Mouse (Mus musculus): ENCODE data around the gene Cnn2. TPM values are rescaled to one million over a fixed set of nuclear protein-coding genes. Genes with fewer than 3 reads are reported as not detected.
"Not testable (repeated sequence)": the region's sequence is repeated elsewhere in the genome, so short reads cannot be mapped to it uniquely, and the experiment has no call there.

Cnn2 gene
- polyA plus RNA-seq, 2 experiments = 15.8 to 33.8 TPM

DNA sequence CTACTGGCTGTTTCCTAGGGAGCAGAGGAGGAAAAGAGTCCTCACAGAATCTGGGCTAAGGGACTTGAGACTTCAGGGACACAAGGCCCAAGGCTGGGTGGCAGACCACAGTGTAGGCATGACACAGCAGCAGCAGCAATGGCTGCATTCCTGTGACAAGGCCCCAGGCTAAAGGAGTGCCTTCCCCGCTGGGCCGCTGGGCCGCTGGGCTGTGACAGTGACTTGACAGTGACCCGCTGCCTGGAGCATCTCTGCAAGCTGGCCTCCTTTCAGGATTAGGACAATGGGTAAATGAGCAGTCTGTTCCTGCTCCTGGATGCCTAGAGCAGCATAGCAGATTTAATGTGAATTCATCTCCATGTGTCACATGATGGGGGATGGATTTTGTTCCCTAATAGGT is 55.7 kb downstream of the Cnn2 start:
- Histone ChIP-seq H3K27me3 (ENCODE audit: control insufficient read depth, insufficient read depth, low read length) (no peaks in the 10 kb centered on the region), H3K4me3 (ENCODE audit: insufficient read depth in 1 of 2, low read depth in 2 of 2, low read length in 2 of 2) (no peak overlapping the region), H3K4me1 (replicated peaks; ENCODE audit: control insufficient read depth in 2 of 2, insufficient read depth in 2 of 2, low read length in 1 of 2) (peaks cover 8 to 19% of the 10 kb centered on the region in 2 experiments), H3K4me2 (ENCODE audit: low read depth) (no peak overlapping the region), H3K9me3 (ENCODE audit: control insufficient read depth, low read length) (no peaks in the 10 kb centered on the region), H3K36me3 (replicated peaks; ENCODE audit: control insufficient read depth, insufficient read depth, low read depth) (no peaks in the 10 kb centered on the region), H3K9ac (replicated peaks) (no peak overlapping the region), H3K27ac (no peak overlapping the region)
- ATAC-seq (ENCODE audit: insufficient read depth) (no peak), DNase-seq (ENCODE audit: low read depth in 3 of 3, low spot score in 3 of 3) (no peak)
- WGBS (ENCODE audit: insufficient replicate concordance) = 84% methylated on average over 4 of the region's 4 CpGs
- TF ChIP-seq EP300 (IDR thresholded peaks at IDR 0.05; ENCODE audit: low read depth) (no peak), CTCF (IDR thresholded peaks at IDR 0.05; ENCODE audit: low read depth) (no peak)

DNA sequence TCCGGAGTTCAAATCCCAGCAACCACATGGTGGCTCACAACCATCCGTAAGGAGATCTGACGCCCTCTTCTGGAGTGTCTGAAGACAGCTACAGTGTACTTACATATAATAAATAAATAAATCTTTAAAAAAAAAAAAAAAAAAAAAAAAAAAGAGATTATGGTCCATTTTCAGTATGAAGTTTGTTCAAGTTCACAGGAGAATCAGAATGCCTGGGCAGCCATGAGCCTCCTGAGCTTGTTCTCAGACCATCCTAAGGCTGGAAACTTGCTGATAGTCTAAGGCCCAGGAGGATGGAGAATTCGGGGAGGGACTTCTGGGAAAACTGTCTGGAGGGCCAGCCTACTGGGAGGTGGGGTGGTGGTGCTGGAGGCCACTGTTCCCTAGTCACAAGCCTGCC is 57.0 kb downstream of the Cnn2 start:
- H3K27me3 ChIP-seq (ENCODE audit: control insufficient read depth, insufficient read depth, low read length); H3K9ac ChIP-seq (replicated peaks); H3K4me2 ChIP-seq (ENCODE audit: low read depth); DNase-seq (ENCODE audit: low read depth in 3 of 3, low spot score in 3 of 3); H3K27ac ChIP-seq; H3K4me3 ChIP-seq (ENCODE audit: insufficient read depth in 1 of 2, low read depth in 2 of 2, low read length in 2 of 2); H3K36me3 ChIP-seq (replicated peaks; ENCODE audit: control insufficient read depth, insufficient read depth, low read depth); ATAC-seq (ENCODE audit: insufficient read depth); H3K9me3 ChIP-seq (ENCODE audit: control insufficient read depth, low read length): not testable (repeated sequence)
- H3K4me1 ChIP-seq (replicated peaks; ENCODE audit: control insufficient read depth in 2 of 2, insufficient read depth in 2 of 2, low read length in 1 of 2) = peaks cover 5 to 18% of the 10 kb centered on the region in 2 experiments
- WGBS (ENCODE audit: insufficient replicate concordance) = 71% methylated on average over 2 of the region's 4 CpGs

Other genes with a start within 250 kb of the Cnn2 start
Only the 30 nearest of the 33 such genes appear.
- gene Rnf126, start 221.6 kb upstream of the Cnn2 start, polyA plus RNA-seq (2012; rRNA removed) = 46.4 and 51.3 TPM in 2 replicates
- gene Rnf126, start 221.6 kb upstream of the Cnn2 start, polyA plus RNA-seq (2014; fragmentation: Nextera tagmentation; extraction: Ambion mirVana) = 27.7 and 33.7 TPM in 2 replicates
- gene Fstl3, start 211.3 kb upstream of the Cnn2 start, polyA plus RNA-seq (2012; rRNA removed) = 0.54 and 0.56 TPM in 2 replicates
- 0.18 and 0.23 TPM in 2 replicates for gene Fstl3, start 211.3 kb upstream of the Cnn2 start, polyA plus RNA-seq (2014; fragmentation: Nextera tagmentation; extraction: Ambion mirVana)
- gene Prss57, start 197.6 kb upstream of the Cnn2 start, polyA plus RNA-seq (2012; rRNA removed) = 1.6 TPM in 2 replicates
- gene Prss57, start 197.6 kb upstream of the Cnn2 start, polyA plus RNA-seq (2014; fragmentation: Nextera tagmentation; extraction: Ambion mirVana) = 3.2 and 4.9 TPM in 2 replicates
- gene Palm, start 195.0 kb upstream of the Cnn2 start, polyA plus RNA-seq (2012; rRNA removed) = 3.4 and 3.5 TPM in 2 replicates
- 4.0 and 4.1 TPM in 2 replicates for gene Palm, start 195.0 kb upstream of the Cnn2 start, polyA plus RNA-seq (2014; fragmentation: Nextera tagmentation; extraction: Ambion mirVana)
- 0.13 and 0.18 TPM in 2 replicates for gene Misp, start 167.6 kb upstream of the Cnn2 start, polyA plus RNA-seq (2012; rRNA removed)
- 0.41 TPM in 1 of 2 replicates, not detected in the other for gene Misp, start 167.6 kb upstream of the Cnn2 start, polyA plus RNA-seq (2014; fragmentation: Nextera tagmentation; extraction: Ambion mirVana)
- gene Ptbp1, start 134.2 kb upstream of the Cnn2 start, polyA plus RNA-seq (2012; rRNA removed) = 118 and 126 TPM in 2 replicates
- 84.5 and 99.8 TPM in 2 replicates for gene Ptbp1, start 134.2 kb upstream of the Cnn2 start, polyA plus RNA-seq (2014; fragmentation: Nextera tagmentation; extraction: Ambion mirVana)
- 133 and 152 TPM in 2 replicates for gene Prtn3, start 114.1 kb upstream of the Cnn2 start, polyA plus RNA-seq (2012; rRNA removed)
- 86.8 and 132 TPM in 2 replicates for gene Prtn3, start 114.1 kb upstream of the Cnn2 start, polyA plus RNA-seq (2014; fragmentation: Nextera tagmentation; extraction: Ambion mirVana)
- gene Plppr3, start 114.0 kb upstream of the Cnn2 start, polyA plus RNA-seq (2012; rRNA removed) = 6.7 and 7.0 TPM in 2 replicates
- 2.8 and 3.0 TPM in 2 replicates for gene Plppr3, start 114.0 kb upstream of the Cnn2 start, polyA plus RNA-seq (2014; fragmentation: Nextera tagmentation; extraction: Ambion mirVana)
- 52.2 and 61.9 TPM in 2 replicates for gene Elane, start 102.3 kb upstream of the Cnn2 start, polyA plus RNA-seq (2012; rRNA removed)
- 116 and 151 TPM in 2 replicates for gene Elane, start 102.3 kb upstream of the Cnn2 start, polyA plus RNA-seq (2014; fragmentation: Nextera tagmentation; extraction: Ambion mirVana)
- gene Cfd, start 97.7 kb upstream of the Cnn2 start, polyA plus RNA-seq (2012; rRNA removed) = 0.14 and 0.29 TPM in 2 replicates
- gene Cfd, start 97.7 kb upstream of the Cnn2 start, polyA plus RNA-seq (2014; fragmentation: Nextera tagmentation; extraction: Ambion mirVana) = not detected in 2 replicates
- gene Med16, start 79.7 kb upstream of the Cnn2 start, polyA plus RNA-seq (2012; rRNA removed) = 13.3 and 14.3 TPM in 2 replicates
- 10.0 and 12.0 TPM in 2 replicates for gene Med16, start 79.7 kb upstream of the Cnn2 start, polyA plus RNA-seq (2014; fragmentation: Nextera tagmentation; extraction: Ambion mirVana)
- gene Gm26602, start 77.7 kb upstream of the Cnn2 start, polyA plus RNA-seq (2012; rRNA removed) = not detected in 2 replicates
- not detected in 2 replicates for gene Gm26602, start 77.7 kb upstream of the Cnn2 start, polyA plus RNA-seq (2014; fragmentation: Nextera tagmentation; extraction: Ambion mirVana)
- 0.17 and 0.30 TPM in 2 replicates for gene Kiss1r, start 71.6 kb upstream of the Cnn2 start, polyA plus RNA-seq (2012; rRNA removed)
- 0.11 TPM in 1 of 2 replicates, not detected in the other for gene Kiss1r, start 71.6 kb upstream of the Cnn2 start, polyA plus RNA-seq (2014; fragmentation: Nextera tagmentation; extraction: Ambion mirVana)
- gene R3hdm4, start 67.4 kb upstream of the Cnn2 start, polyA plus RNA-seq (2012; rRNA removed) = 34.7 and 41.4 TPM in 2 replicates
- 38.5 and 46.0 TPM in 2 replicates for gene R3hdm4, start 67.4 kb upstream of the Cnn2 start, polyA plus RNA-seq (2014; fragmentation: Nextera tagmentation; extraction: Ambion mirVana)
- 5.5 and 6.4 TPM in 2 replicates for gene Arid3a, start 61.5 kb upstream of the Cnn2 start, polyA plus RNA-seq (2012; rRNA removed)
- 3.4 and 3.9 TPM in 2 replicates for gene Arid3a, start 61.5 kb upstream of the Cnn2 start, polyA plus RNA-seq (2014; fragmentation: Nextera tagmentation; extraction: Ambion mirVana)
- 22.3 and 24.7 TPM in 2 replicates for gene Wdr18, start 28.4 kb upstream of the Cnn2 start, polyA plus RNA-seq (2012; rRNA removed)
- gene Wdr18, start 28.4 kb upstream of the Cnn2 start, polyA plus RNA-seq (2014; fragmentation: Nextera tagmentation; extraction: Ambion mirVana) = 58.4 TPM in 2 replicates
- 0.01 and 0.03 TPM in 2 replicates for gene Grin3b, start 17.9 kb upstream of the Cnn2 start, polyA plus RNA-seq (2012; rRNA removed)
- 0.13 TPM in 1 of 2 replicates, not detected in the other for gene Grin3b, start 17.9 kb upstream of the Cnn2 start, polyA plus RNA-seq (2014; fragmentation: Nextera tagmentation; extraction: Ambion mirVana)
- gene Tmem259, start 4.3 kb upstream of the Cnn2 start, polyA plus RNA-seq (2012; rRNA removed) = 59.7 and 79.7 TPM in 2 replicates
- gene Tmem259, start 4.3 kb upstream of the Cnn2 start, polyA plus RNA-seq (2014; fragmentation: Nextera tagmentation; extraction: Ambion mirVana) = 5.9 and 8.6 TPM in 2 replicates
- 11.2 and 12.7 TPM in 2 replicates for gene Abca7, start 7.9 kb downstream of the Cnn2 start, polyA plus RNA-seq (2012; rRNA removed)
- gene Abca7, start 7.9 kb downstream of the Cnn2 start, polyA plus RNA-seq (2014; fragmentation: Nextera tagmentation; extraction: Ambion mirVana) = 4.9 and 6.0 TPM in 2 replicates
- gene Arhgap45, start 28.1 kb downstream of the Cnn2 start, polyA plus RNA-seq (2012; rRNA removed) = 17.5 and 20.9 TPM in 2 replicates
- gene Arhgap45, start 28.1 kb downstream of the Cnn2 start, polyA plus RNA-seq (2014; fragmentation: Nextera tagmentation; extraction: Ambion mirVana) = 7.9 and 9.3 TPM in 2 replicates
- 77.0 and 121 TPM in 2 replicates for gene Polr2e, start 51.2 kb downstream of the Cnn2 start, polyA plus RNA-seq (2012; rRNA removed)
- 88.0 and 90.2 TPM in 2 replicates for gene Polr2e, start 51.2 kb downstream of the Cnn2 start, polyA plus RNA-seq (2014; fragmentation: Nextera tagmentation; extraction: Ambion mirVana)
- gene Gpx4, start 58.6 kb downstream of the Cnn2 start, polyA plus RNA-seq (2012; rRNA removed) = 274 and 388 TPM in 2 replicates
- 705 and 724 TPM in 2 replicates for gene Gpx4, start 58.6 kb downstream of the Cnn2 start, polyA plus RNA-seq (2014; fragmentation: Nextera tagmentation; extraction: Ambion mirVana)
- gene Sbno2, start 117.0 kb downstream of the Cnn2 start, polyA plus RNA-seq (2012; rRNA removed) = 10.0 and 10.1 TPM in 2 replicates
- gene Sbno2, start 117.0 kb downstream of the Cnn2 start, polyA plus RNA-seq (2014; fragmentation: Nextera tagmentation; extraction: Ambion mirVana) = 6.6 and 7.6 TPM in 2 replicates
- gene Stk11, start 127.2 kb downstream of the Cnn2 start, polyA plus RNA-seq (2012; rRNA removed) = 80.5 and 88.8 TPM in 2 replicates
- 17.4 and 18.9 TPM in 2 replicates for gene Stk11, start 127.2 kb downstream of the Cnn2 start, polyA plus RNA-seq (2014; fragmentation: Nextera tagmentation; extraction: Ambion mirVana)
- gene Atp5d, start 150.0 kb downstream of the Cnn2 start, polyA plus RNA-seq (2012; rRNA removed) = 196 and 211 TPM in 2 replicates
- gene Atp5d, start 150.0 kb downstream of the Cnn2 start, polyA plus RNA-seq (2014; fragmentation: Nextera tagmentation; extraction: Ambion mirVana) = 249 and 270 TPM in 2 replicates
- 1.8 and 2.2 TPM in 2 replicates for gene Cbarp, start 152.3 kb downstream of the Cnn2 start, polyA plus RNA-seq (2012; rRNA removed)
- 0.42 and 1.1 TPM in 2 replicates for gene Cbarp, start 152.3 kb downstream of the Cnn2 start, polyA plus RNA-seq (2014; fragmentation: Nextera tagmentation; extraction: Ambion mirVana)
- 9.1 and 10.3 TPM in 2 replicates for gene Midn, start 159.7 kb downstream of the Cnn2 start, polyA plus RNA-seq (2012; rRNA removed)
- gene Midn, start 159.7 kb downstream of the Cnn2 start, polyA plus RNA-seq (2014; fragmentation: Nextera tagmentation; extraction: Ambion mirVana) = 5.1 and 5.7 TPM in 2 replicates
- 19.4 and 19.8 TPM in 2 replicates for gene Cirbp, start 177.4 kb downstream of the Cnn2 start, polyA plus RNA-seq (2012; rRNA removed)
- gene Cirbp, start 177.4 kb downstream of the Cnn2 start, polyA plus RNA-seq (2014; fragmentation: Nextera tagmentation; extraction: Ambion mirVana) = 10.1 and 10.7 TPM in 2 replicates
- 6.8 and 6.9 TPM in 2 replicates for gene 1600002K03Rik, start 184.4 kb downstream of the Cnn2 start, polyA plus RNA-seq (2012; rRNA removed)
- gene 1600002K03Rik, start 184.4 kb downstream of the Cnn2 start, polyA plus RNA-seq (2014; fragmentation: Nextera tagmentation; extraction: Ambion mirVana) = 10.6 and 13.2 TPM in 2 replicates
- gene Efna2, start 190.9 kb downstream of the Cnn2 start, polyA plus RNA-seq (2012; rRNA removed) = 0.40 and 0.47 TPM in 2 replicates
- 0.51 and 0.52 TPM in 2 replicates for gene Efna2, start 190.9 kb downstream of the Cnn2 start, polyA plus RNA-seq (2014; fragmentation: Nextera tagmentation; extraction: Ambion mirVana)